Mouse (Mus musculus) embryonic facial prominence, embryonic 12.5 days (tissue): ENCODE measurements at regions not wholly inside any gene's neighbourhood (a gene's known extent, or its start where the extent isn't known, plus 50 kb on each side); places are given as distances from the start of the nearest gene placed in this dataset.

Experiments used
- ATAC-seq: fragments of 200-750 bp; cut with Nextera tagmentation; 2 replicates; pipeline ENCODE4 v1.8.0; 2017; ENCODE audit not compliant: insufficient number of reproducible peaks, insufficient read depth, low FRiP score, low TSS enrichment
- H3K27ac ChIP-seq: fragments of 300-500 bp; sonication (generic); 2 replicates; pipeline ENCODE4 v1.5.1; 2016; ENCODE audit warnings: mild to moderate bottlenecking
- H3K27me3 ChIP-seq: fragments of 300-500 bp; sonication (generic); 2 replicates; pipeline ENCODE4 v1.6.1; 2016; ENCODE audit warnings: mild to moderate bottlenecking, moderate library complexity
- H3K36me3 ChIP-seq: fragments of 300-500 bp; sonication (generic); 2 replicates; pipeline ENCODE4 v1.6.1; 2016; ENCODE audit warnings: mild to moderate bottlenecking
- H3K4me1 ChIP-seq: fragments of 300-500 bp; sonication (generic); 2 replicates; pipeline ENCODE4 v1.6.1; 2016
- H3K4me2 ChIP-seq: fragments of 300-500 bp; sonication (generic); replicated peaks from 2 replicates; pipeline ENCODE4 v1.6.1; 2016; ENCODE audit warnings: mild to moderate bottlenecking, moderate library complexity
- H3K4me3 ChIP-seq: fragments of 300-500 bp; sonication (generic); 2 replicates; pipeline ENCODE4 v1.5.1; 2016; ENCODE audit warnings: mild to moderate bottlenecking
- H3K9ac ChIP-seq: fragments of 300-500 bp; sonication (generic); 2 replicates; pipeline ENCODE4 v1.6.1; 2016; ENCODE audit warnings: mild to moderate bottlenecking, moderate library complexity
- H3K9me3 ChIP-seq: fragments of 300-500 bp; sonication (generic); 2 replicates; pipeline ENCODE4 v1.6.1; 2016; ENCODE audit warnings: mild to moderate bottlenecking, moderate library complexity
- whole genome bisulfite sequencing: fragments of 180-500 bp; shearing (Covaris S2); methylation state at CpG from one replicate; pipeline ENCODE4 v1.1.7; 2016; 5-methylcytosine and 5-hydroxymethylcytosine counted together

- ATAC-seq = no peak
Observed at GRCm38 (mm10) chr11:44193806-44194205, 206.1 kb upstream of the Il12b start.

GRCm38 (mm10) chr11:44202716-44203115 lies 197.1 kb upstream of the Il12b start:
- no peak overlapping the region for H3K4me3 ChIP-seq
- H3K27me3 ChIP-seq = no peaks in the 10 kb centered on the region
- no peaks in the 10 kb centered on the region for H3K36me3 ChIP-seq
- no peaks in the 10 kb centered on the region for H3K9me3 ChIP-seq
- no peak for ATAC-seq
- 77% methylated on average over 2 of the region's 2 CpGs for WGBS
- no peak overlapping the region for H3K4me2 ChIP-seq
- no peaks in the 10 kb centered on the region for H3K4me1 ChIP-seq
- H3K9ac ChIP-seq = no peak overlapping the region
- no peak overlapping the region for H3K27ac ChIP-seq

More at GRCm38 (mm10) chr11:44193806-44194205, 206.1 kb upstream of the Il12b start:
- 81% methylated on average over 9 of the region's 9 CpGs for WGBS
- H3K4me3 ChIP-seq = no peak overlapping the region
- no peaks in the 10 kb centered on the region for H3K36me3 ChIP-seq
- H3K27ac ChIP-seq = no peak overlapping the region
- H3K9ac ChIP-seq = no peak overlapping the region
- no peak overlapping the region for H3K4me2 ChIP-seq
- H3K27me3 ChIP-seq = no peaks in the 10 kb centered on the region
- H3K9me3 ChIP-seq = no peaks in the 10 kb centered on the region
- H3K4me1 ChIP-seq = no peaks in the 10 kb centered on the region

GRCm38 (mm10) chr11:44204384-44204783 lies 195.5 kb upstream of the Il12b start:
- ATAC-seq = no peak
- Histone ChIP-seq H3K9me3 (no peaks in the 10 kb centered on the region), H3K4me1 (no peaks in the 10 kb centered on the region), H3K27ac (no peak overlapping the region), H3K4me3 (no peak overlapping the region), H3K36me3 (no peaks in the 10 kb centered on the region), H3K4me2 (no peak overlapping the region), H3K27me3 (no peaks in the 10 kb centered on the region), H3K9ac (no peak overlapping the region)
- 57% methylated on average over 3 of the region's 3 CpGs for WGBS

- Histone ChIP-seq H3K36me3 (no peaks in the 10 kb centered on the region), H3K27ac (no peak overlapping the region), H3K4me3 (no peak overlapping the region), H3K27me3 (no peaks in the 10 kb centered on the region), H3K4me2 (no peak overlapping the region), H3K4me1 (no peaks in the 10 kb centered on the region), H3K9me3 (no peaks in the 10 kb centered on the region), H3K9ac (no peak overlapping the region)
- ATAC-seq = no peak
- 79% methylated on average over 4 of the region's 4 CpGs for WGBS
Observed at GRCm38 (mm10) chr11:44206866-44207265, 193.0 kb upstream of the Il12b start.

DNA sequence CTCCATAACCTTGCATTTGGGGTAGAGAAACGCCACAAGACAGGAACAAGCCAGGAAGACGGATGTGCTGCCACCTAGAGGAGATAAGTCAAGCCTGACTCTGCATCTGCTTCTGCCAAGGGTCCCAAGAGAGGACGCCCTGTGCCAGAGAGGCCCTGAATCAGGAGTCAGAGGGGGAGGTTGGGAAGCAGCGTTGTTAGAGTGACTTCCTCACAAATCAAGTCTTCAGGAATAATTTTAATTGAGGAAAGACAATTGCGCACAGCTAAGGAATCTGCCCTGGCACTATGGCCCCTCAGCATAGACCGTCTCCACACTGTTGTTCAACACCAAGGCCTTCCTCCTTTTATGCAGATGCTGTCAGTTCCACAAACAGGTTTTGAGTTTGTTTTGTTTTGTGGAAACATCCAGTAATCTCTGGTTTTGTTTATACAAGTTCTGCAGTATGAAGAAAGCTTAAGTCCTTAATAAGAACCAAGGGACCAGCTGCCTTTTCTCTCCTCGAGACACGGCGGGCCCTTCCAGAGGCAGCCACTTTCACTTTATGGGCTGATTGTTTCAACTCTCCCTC lies 187.9 kb upstream of the Il12b start:
- Histone ChIP-seq H3K36me3 (no peaks in the 10 kb centered on the region), H3K9ac (no peak overlapping the region), H3K9me3 (no peaks in the 10 kb centered on the region), H3K27ac (no peak overlapping the region), H3K4me1 (no peaks in the 10 kb centered on the region), H3K4me2 (no peak overlapping the region), H3K4me3 (no peak overlapping the region), H3K27me3 (no peaks in the 10 kb centered on the region)
- ATAC-seq = no peak
- 52% methylated on average over 9 of the region's 9 CpGs for WGBS

- Histone ChIP-seq H3K27ac (no peak overlapping the region), H3K27me3 (no peaks in the 10 kb centered on the region), H3K4me1 (no peaks in the 10 kb centered on the region), H3K4me2 (no peak overlapping the region), H3K9me3 (no peaks in the 10 kb centered on the region), H3K4me3 (no peak overlapping the region), H3K36me3 (no peaks in the 10 kb centered on the region), H3K9ac (no peak overlapping the region)
- no peak for ATAC-seq
Observed at GRCm38 (mm10) chr11:44214095-44214494, 185.8 kb upstream of the Il12b start.

GRCm38 (mm10) chr11:44216346-44216745 lies 183.5 kb upstream of the Il12b start:
- Histone ChIP-seq H3K4me2 (no peak overlapping the region), H3K27ac (no peak overlapping the region), H3K27me3 (no peaks in the 10 kb centered on the region), H3K9ac (no peak overlapping the region), H3K36me3 (no peaks in the 10 kb centered on the region), H3K9me3 (no peaks in the 10 kb centered on the region), H3K4me1 (no peaks in the 10 kb centered on the region), H3K4me3 (no peak overlapping the region)
- no peak for ATAC-seq
- WGBS = 85% methylated on average over 3 of the region's 3 CpGs

DNA sequence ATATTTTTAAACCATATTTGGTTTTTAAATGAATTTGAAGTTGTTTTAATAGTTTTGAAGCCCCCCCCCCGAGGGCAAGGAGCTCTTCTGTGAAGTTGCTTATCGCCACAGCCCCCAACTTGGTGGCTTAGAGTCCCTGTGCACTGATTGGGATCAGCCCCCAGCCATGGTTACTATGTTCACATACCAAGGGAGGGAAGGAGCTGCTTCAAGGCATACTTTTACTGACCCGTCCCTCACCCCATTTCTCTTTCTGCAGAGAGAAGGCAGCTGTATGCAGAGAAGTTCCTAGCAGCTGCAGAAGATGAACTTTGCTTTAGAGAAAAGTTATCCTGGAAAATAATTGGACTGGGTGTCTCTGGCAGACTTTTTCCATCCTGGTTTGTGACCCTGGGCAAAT lies 179.9 kb upstream of the Il12b start:
- H3K9ac ChIP-seq = no peak overlapping the region
- no peaks in the 10 kb centered on the region for H3K9me3 ChIP-seq
- WGBS = 51% methylated on average over 3 of the region's 3 CpGs
- no peaks in the 10 kb centered on the region for H3K4me1 ChIP-seq
- H3K4me2 ChIP-seq = no peak overlapping the region
- no peaks in the 10 kb centered on the region for H3K27me3 ChIP-seq
- H3K4me3 ChIP-seq = no peak overlapping the region
- H3K36me3 ChIP-seq = no peaks in the 10 kb centered on the region
- H3K27ac ChIP-seq = no peak overlapping the region
- no peak for ATAC-seq

- ATAC-seq = no peak
- H3K4me2 ChIP-seq = no peak overlapping the region
Observed at GRCm38 (mm10) chr11:44229996-44230395, 169.9 kb upstream of the Il12b start.

GRCm38 (mm10) chr11:44235456-44235855 lies 164.4 kb upstream of the Il12b start:
- Histone ChIP-seq H3K27ac (no peak overlapping the region), H3K36me3 (no peaks in the 10 kb centered on the region), H3K27me3 (no peaks in the 10 kb centered on the region), H3K4me2 (no peak overlapping the region), H3K9me3 (no peaks in the 10 kb centered on the region), H3K4me3 (no peak overlapping the region), H3K4me1 (no peaks in the 10 kb centered on the region), H3K9ac (no peak overlapping the region)
- ATAC-seq = no peak

More at GRCm38 (mm10) chr11:44229996-44230395, 169.9 kb upstream of the Il12b start:
- Histone ChIP-seq H3K9me3 (no peaks in the 10 kb centered on the region), H3K27ac (no peak overlapping the region), H3K4me1 (no peaks in the 10 kb centered on the region), H3K9ac (no peak overlapping the region), H3K36me3 (no peaks in the 10 kb centered on the region), H3K27me3 (no peaks in the 10 kb centered on the region), H3K4me3 (no peak overlapping the region)
- 90% methylated on average over 5 of the region's 5 CpGs for WGBS

- Histone ChIP-seq H3K9me3 (no peaks in the 10 kb centered on the region), H3K4me1 (no peaks in the 10 kb centered on the region), H3K4me3 (no peak overlapping the region), H3K36me3 (no peaks in the 10 kb centered on the region), H3K27me3 (no peaks in the 10 kb centered on the region), H3K4me2 (no peak overlapping the region), H3K27ac (no peak overlapping the region), H3K9ac (no peak overlapping the region)
- ATAC-seq = no peak
- 93% methylated on average over 4 of the region's 4 CpGs for WGBS
Observed at GRCm38 (mm10) chr11:44238051-44238450, 161.8 kb upstream of the Il12b start.

- 76% methylated on average over 8 of the region's 8 CpGs for WGBS
Observed at GRCm38 (mm10) chr11:44238598-44238997, 161.3 kb upstream of the Il12b start.

DNA sequence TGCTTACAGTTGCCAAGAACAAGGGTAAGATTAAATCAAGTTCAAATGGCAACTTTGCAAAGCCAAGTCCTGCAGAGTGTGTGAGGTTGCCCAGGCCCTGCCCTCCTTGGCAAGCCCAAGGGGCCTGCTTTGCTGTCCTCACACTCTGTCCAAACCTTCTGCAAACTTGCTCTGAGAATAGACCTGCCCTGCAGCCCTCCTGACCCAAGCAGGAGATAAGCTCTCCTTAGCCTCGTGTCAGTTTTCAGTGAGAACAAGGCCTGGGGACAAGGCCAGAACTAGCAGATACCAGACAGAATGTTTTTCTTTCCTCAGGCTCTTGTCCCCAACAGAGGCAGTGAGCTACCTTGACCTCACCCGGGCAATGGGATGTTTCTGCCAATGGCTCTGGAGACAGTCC lies 156.7 kb upstream of the Il12b start:
- H3K36me3 ChIP-seq = no peaks in the 10 kb centered on the region
- no peaks in the 10 kb centered on the region for H3K4me1 ChIP-seq
- no peaks in the 10 kb centered on the region for H3K9me3 ChIP-seq
- ATAC-seq = no peak
- H3K9ac ChIP-seq = no peak overlapping the region
- H3K27me3 ChIP-seq = no peaks in the 10 kb centered on the region
- H3K27ac ChIP-seq = no peak overlapping the region
- no peak overlapping the region for H3K4me2 ChIP-seq
- WGBS = 46% methylated on average over 2 of the region's 2 CpGs
- H3K4me3 ChIP-seq = no peak overlapping the region

More at GRCm38 (mm10) chr11:44238598-44238997, 161.3 kb upstream of the Il12b start:
- no peaks in the 10 kb centered on the region for H3K27me3 ChIP-seq
- no peak overlapping the region for H3K9ac ChIP-seq
- no peaks in the 10 kb centered on the region for H3K4me1 ChIP-seq
- no peaks in the 10 kb centered on the region for H3K9me3 ChIP-seq
- H3K4me3 ChIP-seq = no peak overlapping the region
- no peaks in the 10 kb centered on the region for H3K36me3 ChIP-seq
- no peak overlapping the region for H3K4me2 ChIP-seq
- ATAC-seq = no peak
- H3K27ac ChIP-seq = no peak overlapping the region
